Mouse (Mus musculus): Measurements from ENCODE around the gene Tln2.

The Tln2 gene

DNA sequence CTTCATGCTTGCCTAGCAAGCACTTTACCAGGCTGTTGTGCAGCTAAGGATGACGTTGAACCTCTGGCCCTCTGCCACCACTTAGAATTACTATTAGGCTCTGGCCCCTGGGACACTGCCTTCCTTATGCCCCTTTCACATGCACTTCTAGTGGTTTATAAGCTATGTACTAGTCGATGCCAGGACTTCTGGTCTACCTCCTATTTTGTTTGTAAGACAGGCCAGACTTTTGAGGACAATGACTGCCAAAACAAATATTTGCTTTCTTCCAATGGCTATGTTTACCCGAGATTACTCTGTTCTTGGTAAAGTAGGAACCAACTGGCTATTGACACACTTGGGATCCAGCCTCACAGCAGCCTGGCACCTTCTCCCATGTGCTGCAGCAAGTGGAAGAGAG lies 82.1 kb downstream of the Tln2 start:
- no peak for DNase-seq (ENCODE audit: low read depth, low spot score)

DNA sequence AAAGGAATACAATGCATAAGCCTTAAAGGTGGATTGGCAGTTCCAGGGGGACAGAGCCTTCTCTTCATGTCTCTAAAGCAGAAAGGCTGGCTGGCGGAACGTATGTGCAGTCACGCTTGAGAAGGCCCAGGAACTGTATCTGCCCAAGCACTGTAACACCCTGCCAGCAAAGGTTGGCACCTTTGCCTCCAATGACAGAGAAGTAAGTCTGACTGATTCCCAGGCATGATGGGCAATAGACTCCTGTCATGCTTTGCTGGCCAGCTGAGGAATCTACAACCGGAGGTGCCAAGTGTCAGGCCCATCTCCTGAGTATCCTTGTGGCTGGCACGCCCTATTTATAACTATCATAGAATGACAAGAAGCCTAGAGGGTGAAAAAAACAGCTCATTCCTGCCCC lies 83.3 kb downstream of the Tln2 start:
- no peak for DNase-seq (ENCODE audit: low read depth, low spot score)

DNA sequence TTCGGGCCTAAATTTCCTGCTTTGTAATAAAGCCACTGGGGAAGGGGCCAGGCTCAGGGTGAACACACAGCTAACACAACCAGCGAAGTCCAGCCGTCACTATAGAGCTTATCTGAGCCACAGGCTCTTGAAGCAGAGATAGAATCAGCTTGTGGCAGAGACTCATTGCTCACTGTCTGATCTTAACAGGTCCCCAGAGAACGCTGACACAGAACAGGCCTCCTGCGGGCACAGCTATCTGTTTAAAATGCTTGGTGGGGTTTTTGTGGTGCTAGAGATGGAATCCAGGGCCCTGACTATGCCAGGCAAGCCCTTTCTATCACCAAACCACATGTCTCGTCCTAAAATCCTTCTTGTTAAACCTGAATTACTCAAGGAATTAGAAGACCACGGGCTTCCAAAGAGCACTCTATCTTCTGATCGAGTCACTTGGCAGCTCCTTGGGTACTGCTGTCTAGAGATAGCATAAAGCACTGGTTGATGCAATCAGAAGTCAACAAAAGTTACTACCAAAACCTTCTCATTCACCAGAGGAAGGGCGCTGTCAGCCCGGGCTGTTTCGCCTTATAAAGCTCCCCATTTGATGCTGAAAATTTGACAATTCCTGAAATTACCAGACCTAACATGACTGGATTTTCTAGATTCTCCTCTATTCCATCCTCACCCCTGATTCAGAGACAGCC lies 95.9 kb downstream of the Tln2 start:
- DNase-seq (ENCODE audit: low read depth, low spot score): no peak

DNA sequence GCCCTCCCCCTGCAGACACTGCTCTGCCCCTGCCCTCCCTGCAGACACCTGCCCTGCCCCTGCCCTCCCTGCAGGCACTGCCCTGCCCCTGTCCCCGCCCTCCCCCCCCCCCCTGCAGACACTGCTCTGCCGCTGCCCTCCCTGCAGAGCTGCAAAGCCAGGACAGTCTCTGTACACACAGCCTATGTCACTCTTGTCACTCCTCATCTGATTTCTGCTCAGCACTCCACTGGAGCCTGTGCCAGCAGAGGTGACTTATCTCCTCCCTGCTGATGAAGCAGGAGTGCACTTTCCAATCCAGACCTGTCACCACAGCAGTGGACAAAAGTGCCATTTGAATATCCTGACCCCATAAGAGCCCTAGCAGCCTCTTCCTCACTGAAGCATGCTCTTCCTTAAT lies 118.0 kb downstream of the Tln2 start:
- no peak for DNase-seq (ENCODE audit: low read depth, low spot score)

DNA sequence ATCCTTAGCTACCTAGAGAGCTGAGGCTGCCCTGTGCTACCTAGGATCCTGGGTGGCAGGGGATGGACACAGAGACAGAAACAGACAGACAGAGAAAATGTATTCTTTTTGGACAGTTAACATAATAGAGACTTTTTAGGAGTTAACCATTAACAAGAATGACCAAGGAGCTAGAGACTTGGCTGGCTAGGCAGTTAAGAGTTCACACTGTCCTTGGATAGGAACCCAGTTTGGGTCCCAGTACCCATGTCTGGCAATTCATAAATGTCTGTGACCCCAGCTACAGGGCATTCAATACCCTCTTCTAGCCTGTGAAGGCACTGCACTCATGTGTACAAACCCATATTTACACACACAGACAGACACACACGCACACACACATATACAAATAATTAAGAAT lies 122.0 kb downstream of the Tln2 start:
- DNase-seq (ENCODE audit: low read depth, low spot score): no peak

DNA sequence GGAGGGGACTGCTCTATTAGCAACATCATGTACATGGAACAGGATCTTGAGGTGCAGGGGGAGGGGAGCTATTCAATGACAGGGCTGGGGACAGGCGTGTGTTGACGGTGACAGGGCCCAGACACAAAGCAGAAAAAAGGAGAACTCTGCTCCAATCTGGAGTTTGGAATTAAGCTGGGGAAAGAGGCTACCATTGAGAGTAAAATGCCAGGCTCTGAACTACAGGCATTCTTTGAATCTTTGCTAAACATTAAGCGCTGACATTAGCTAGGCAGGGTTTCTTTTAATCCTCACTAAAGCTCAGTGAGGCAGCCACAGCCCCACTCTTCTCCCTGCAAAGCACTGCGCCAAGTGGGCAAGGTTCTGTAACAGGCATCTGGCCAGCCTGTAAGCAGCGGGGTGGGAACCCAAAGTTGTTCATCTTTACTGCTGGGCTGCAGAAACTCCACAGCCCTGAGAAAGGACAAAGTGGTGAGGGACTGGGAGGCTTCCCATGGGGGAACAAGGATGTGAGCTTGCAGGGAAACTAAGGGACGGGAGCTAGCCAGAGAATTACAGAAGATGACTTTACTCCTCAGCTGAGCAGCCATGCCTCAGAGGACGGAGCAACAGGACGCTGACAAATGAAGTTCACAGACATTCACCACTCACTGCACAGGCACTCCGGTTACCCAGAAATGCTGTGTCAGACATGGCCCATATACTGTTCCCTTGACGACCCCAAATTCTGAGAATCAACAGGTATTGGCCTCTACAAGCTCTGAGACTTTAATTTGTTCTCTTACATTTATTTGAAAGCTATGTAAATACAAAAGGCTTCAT lies 124.0 kb downstream of the Tln2 start:
- DNase-seq (ENCODE audit: low read depth, low spot score): no peak

DNA sequence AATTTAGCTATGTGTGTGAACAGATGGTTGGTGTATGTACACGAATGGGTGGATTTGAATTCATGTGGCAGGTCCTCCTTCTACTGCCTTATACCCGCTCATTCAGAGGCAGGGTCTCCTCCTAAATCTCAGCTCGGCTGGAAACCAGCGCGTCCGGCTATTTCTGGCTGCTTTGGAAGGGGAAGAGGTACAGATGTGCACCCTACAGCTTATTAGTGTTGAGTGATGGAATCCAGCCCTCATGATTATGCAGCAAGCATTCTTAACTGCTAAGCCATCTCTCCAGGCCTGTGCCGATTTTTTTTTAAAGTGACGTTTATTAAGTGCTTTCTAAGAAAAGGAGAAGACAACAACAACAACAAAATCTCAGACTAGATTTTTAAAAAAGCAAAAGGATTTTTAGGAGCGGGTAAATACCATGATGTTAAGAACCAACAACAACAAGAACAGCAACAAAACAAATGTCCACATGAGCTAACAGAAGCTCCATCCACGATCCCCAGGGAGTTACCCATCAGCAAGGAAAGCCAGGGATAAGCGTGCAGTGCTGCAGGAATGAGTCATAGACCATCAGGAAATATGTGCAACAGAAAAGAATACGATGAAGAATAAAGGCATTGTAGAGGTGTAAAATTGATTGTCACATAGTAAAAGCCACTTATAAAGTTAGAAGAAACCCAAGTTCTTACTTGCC lies 130.2 kb downstream of the Tln2 start:
- no peak for DNase-seq (ENCODE audit: low read depth, low spot score)

DNA sequence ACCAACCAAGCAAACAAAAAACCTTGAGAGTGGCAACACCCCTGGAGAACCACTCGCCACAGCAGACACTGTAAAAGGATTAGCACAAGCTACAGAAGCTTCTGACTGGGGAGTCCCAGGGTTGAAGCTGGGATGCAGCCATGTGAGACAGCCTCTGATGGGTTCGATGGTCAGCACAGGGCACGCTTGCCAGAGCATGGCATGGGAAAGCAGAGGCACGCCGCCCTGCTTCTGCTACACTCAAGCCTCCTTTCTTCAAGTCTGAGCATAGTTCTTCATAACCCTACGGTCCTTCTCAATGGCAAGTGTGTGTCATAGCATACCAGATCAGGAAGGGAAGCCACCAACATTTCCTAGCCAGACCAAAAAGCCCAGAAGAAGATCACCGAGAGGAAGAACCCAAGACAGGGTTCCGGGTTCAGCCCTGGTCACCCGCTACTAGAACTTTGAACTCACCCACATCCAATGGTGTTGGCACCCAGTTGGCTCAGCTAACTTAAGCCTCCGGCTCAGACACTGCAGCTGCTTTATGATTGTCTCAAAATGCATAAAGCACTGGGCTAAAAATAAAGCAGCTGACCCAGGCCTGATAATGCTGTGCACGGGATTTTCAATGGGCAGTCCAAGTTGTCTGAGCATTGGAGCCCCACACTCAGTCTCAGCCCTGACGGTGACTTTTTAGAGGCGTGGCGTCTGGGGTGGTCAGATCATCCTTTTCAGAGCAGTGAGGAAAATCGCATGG lies 131.0 kb downstream of the Tln2 start:
- DNase-seq (ENCODE audit: low read depth, low spot score): no peak

DNA sequence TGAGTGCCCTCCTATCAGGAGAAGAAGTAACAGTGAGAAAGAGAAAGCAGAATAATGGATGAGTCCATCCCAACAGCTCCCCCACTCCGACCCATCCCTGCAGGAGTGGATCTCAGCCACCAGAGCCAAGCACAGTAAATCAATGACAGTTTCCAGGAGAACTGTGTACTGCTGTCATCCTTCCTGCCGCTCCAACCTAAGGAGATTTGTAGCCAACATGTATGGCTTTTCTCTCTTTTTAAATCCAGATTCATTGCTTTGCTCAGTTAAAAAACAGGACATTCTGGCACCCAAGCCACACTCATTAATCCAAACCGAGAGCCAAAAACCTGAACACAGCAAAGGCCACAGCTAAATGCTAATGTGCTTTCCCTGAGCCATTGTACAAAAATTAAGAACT lies 133.2 kb downstream of the Tln2 start:
- no peak for DNase-seq (ENCODE audit: low read depth, low spot score)

DNA sequence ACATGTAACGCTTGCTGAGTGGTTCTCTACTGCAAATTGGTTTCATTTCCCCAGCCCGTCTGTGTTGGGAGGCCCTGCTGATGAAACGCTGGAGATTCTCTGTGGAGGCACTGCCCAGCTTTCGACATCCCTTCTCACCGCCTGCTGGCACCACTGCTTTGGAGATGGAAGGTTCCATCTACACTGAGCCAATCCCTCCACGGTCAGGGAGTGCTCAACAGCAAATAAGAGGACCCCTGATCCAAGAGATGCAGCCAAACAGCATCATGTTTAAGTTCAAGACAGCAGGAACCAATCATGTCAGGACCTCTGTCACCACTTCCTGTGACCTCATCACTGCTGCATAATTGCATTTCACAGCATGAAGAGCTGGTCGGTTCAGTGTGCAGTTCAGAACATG lies 135.4 kb downstream of the Tln2 start:
- no peak for DNase-seq (ENCODE audit: low read depth, low spot score)

DNA sequence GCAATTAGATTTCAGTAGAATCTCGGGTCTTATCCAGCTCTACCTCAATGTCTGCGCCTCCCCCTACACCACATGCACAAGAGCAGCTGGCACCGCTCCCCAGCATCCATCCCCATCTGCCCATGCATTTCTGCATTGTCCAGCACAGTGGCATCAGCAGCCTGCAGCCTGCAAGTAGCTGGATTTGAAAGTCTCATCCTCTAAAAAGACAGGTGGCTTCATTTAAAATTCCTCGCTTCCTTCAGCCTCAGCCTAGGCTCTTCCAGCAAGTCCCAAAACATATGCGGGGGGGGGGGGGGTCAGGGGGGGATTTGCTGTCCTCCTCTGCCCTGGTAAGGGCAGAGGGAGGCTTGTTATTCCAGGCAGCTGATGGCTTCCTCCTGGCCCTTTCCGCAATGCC lies 141.4 kb downstream of the Tln2 start:
- no peak for DNase-seq (ENCODE audit: low read depth, low spot score)

DNA sequence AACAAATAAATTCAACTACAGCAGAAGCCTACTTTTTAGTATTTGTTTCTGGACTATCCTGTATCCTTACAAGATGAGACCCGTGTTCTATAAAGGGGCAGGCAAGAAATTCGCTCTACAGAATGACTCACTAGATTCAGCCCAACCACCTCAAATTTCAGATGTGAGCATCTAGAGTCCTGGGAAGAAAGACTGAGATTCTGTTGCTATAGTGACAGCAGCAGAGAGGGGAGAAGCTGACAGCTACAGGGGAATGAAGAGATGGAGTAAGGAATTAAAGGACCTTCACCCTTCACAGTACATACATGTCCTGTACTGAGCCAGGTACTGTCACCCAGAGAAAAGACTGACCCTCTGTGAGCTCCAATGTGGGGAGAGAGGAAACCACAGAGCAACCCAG lies 148.8 kb downstream of the Tln2 start:
- no peak for DNase-seq (ENCODE audit: low read depth, low spot score)

DNA sequence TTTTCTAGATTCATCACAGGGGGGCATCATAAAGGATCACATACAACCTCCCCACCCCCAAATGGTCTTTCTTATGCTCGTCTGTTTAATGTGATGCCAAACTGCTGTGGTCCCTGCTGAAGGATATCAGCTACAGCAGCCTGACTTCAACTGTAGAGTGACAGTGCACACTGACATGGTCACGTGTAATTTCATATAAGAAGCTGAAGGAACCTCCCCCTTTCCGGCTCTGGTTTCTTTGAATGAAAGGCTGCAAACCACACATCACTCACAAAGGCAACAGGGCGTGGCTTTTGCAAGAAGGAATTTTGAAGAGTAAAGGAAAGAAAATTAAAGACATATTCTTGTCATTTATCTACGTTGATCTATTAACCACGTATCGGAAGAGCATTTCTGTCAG lies 154.8 kb downstream of the Tln2 start:
- DNase-seq (ENCODE audit: low read depth, low spot score): no peak

DNA sequence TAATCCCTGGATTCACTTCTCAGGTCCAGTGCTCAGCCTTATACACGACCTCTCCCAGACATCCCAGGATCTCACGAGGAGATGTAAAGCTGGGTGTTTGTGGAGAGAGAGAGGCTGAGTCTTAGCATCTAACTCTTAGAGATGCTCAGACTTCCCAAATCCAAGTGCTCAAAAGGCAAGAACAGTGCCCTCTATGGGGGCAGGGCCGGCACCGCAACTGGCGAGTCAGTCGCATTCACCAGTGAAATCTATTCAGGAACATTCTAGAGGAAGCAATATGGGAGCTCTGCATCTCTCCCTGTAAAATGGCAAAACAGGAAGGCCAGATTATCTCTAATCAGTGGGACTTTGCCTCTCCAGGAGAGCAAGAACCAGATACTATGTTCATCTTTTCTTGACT lies 159.9 kb downstream of the Tln2 start:
- no peak for DNase-seq (ENCODE audit: low read depth, low spot score)

DNA sequence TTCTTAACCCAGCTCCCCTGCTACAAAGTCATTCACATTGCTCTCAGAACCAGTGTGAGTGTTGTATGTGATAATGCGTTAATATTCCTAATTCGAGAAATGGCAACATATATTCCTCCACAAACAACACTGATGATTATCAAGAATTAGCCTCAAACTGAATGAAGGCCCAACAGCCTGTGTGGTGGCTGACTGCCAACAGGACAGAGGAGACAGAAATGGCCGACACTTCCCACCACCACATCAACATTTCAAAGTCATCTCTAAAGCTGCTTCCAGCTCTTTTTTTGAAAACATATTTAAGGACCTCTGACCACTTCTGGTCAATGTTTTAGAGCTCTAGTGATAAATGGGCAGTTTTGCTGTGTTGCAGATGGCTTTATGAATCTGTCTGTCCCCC lies 161.7 kb downstream of the Tln2 start:
- DNase-seq (ENCODE audit: low read depth, low spot score): no peak

DNA sequence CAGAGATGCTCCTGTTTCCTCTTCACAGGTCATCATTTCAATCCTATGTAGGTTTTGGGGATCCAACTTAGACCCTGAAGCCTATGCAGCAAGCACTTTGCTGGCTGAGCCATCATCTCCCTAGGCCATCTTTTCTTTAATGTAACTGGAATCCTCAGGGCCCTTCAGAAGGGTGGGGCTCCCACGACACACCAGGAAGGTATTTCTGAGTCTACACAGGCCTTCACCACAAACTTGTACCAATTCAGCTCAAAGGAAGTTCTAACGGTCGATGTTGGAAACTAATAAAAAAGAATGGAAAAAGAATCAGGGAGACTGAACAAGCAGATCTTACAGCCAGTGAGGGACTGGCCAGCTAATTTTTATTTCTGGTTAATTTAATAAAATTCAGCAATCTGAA lies 163.1 kb downstream of the Tln2 start:
- DNase-seq (ENCODE audit: low read depth, low spot score): no peak

DNA sequence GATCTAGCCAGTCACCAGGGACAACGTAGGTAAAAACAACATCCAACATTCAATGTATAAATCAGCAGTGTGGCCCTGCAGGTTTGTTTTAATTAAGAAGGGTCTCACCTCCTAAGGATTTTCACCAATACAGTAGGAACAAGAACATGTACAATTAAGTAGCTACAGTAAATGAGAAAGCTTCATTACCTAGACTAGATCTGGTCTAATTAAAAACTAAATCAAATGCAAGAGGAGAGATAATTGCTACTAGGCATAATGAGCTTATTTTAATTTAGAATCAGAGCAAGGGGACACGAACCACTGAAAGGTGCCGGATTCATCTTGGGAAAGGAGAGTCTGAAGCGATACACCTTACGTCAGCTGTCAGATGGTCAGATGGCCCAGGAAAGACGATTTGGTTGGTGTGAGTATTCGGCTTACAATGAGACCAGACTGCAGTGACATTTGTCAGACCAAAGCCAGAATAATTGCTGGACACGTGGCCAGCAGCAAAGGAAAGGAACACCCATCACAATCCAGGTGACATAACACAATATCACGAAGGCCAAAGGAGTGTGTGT lies 175.4 kb downstream of the Tln2 start:
- no peak for DNase-seq (ENCODE audit: low read depth, low spot score)

DNA sequence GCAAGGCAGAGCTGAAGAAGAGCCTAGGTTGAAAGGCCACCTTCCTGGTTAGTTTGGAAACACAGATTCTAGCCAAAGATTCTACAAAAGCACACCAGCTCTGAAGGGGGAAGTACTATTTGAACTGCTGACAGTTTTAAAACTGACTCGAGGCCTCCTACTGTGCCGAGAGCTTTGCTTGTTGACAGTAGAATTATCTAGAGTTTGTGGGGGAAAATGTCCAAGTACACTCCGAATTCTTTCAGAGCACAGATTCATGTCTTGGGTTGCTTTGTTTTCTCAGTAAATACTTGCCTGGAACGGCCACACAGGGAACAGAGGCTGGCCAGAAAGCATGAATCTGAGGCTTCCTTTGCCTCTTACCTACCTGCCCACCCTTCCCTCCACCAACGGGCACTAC lies 179.4 kb downstream of the Tln2 start:
- DNase-seq (ENCODE audit: low read depth, low spot score): no peak

DNA sequence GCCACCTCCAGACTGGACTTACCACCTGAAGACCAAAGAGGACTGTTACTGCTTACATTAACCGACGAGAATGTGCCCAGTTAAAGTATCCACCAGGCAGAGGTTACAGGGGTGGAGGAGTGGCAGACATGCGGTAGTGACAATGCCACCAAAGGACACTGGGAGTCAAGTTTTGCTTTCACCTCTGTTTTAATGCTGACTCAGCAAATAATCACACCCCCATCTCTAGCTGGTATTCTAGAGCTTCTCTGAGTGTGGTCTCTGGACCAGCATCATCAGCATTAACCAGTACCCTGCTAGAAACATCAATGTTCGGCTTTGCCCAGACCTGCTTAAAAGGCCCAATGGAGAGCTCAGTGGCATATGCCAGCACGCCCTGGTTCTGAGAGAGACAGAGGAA lies 180.7 kb downstream of the Tln2 start:
- DNase-seq (ENCODE audit: low read depth, low spot score): no peak

DNA sequence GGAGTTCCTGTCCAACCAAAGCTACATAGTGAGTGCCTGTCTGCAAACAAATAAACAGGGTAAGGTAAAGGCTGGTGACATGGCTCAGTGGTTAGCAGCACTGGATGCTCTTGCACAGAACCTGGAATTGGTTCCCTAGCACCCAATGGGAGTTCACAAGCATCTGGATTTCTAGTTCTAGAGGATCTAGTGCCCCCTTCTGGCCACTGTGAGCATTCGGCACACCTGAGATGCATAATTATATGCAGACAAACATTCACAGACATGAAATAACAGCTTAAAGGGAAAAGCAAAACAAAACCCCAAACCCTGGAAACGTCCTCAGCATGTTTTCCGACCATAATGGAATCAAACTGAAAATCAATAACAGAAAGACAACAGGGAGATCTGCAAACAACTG lies 191.4 kb downstream of the Tln2 start:
- no peak for DNase-seq (ENCODE audit: low read depth, low spot score)

DNA sequence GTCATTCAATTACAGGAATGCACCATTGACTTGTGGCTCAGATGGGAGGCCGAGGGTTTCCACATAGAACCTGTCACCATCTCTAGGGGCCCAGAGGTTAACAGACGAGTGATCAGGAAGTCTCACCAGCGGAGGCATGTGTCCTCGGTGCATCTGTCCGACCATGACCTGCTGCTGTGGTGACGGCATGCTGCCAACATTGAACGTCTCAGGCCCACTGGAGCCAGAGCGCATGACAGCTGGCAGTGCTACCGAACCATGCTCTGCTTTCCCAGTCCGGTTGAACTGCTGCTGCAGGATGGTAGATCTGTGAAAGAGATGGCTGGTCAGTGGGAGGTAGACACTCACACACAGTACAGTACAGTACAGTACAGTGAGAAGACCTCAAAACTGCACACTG lies 197.0 kb downstream of the Tln2 start:
- DNase-seq (ENCODE audit: low read depth, low spot score): no peak

DNA sequence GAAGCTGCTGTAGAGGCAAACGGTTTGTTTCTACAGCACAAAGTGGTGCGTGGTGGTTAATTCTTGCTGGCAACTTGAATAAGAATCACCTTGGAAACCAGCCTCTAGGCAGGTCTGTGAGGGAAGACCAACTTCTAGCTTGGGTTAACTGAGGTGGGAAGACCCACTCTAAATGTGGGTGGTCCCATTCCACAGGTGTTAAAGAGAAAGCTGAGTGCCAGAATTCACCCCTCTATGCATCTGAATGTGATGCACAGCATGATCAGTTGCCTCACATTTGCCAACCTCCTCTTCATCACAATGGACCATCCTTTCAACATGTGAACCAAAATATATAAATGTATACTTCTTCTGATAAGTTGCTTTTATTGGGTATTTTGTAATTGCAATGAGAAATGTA lies 197.4 kb downstream of the Tln2 start:
- DNase-seq (ENCODE audit: low read depth, low spot score): no peak
